Mouse (Mus musculus) MEL (cell line): ENCODE results near the gene Pik3c2b. TPM values are rescaled to one million over a fixed set of nuclear protein-coding genes. Genes with fewer than 3 reads are reported as not detected.

Experiments
- DNase-seq: peaks from one replicate; pipeline ENCODE4 v3.0.0; 2011; ENCODE audit warnings: low read depth, low spot score
- H3K27ac ChIP-seq: 2 replicates; pipeline ENCODE4 v1.5.1; 2012; ENCODE audit warnings: low read depth, mild to moderate bottlenecking, control low read depth, low read length, moderate library complexity; ENCODE audit not compliant: control insufficient read depth
- H3K27me3 ChIP-seq, 2 experiments: fragments of 150-350 bp in 1 of 2; sonication (generic) in 1 of 2; 2 replicates each; pipeline ENCODE4 v1.6.1; 2012; ENCODE audit warnings: low read length in 2 of 2, mild to moderate bottlenecking in 2 of 2, improper control_type of control experiment in 1 of 2, moderate library complexity in 1 of 2; ENCODE audit not compliant: insufficient read depth in 2 of 2, control insufficient read depth in 1 of 2
- H3K36me3 ChIP-seq, 2 experiments: 2 replicates each; pipeline ENCODE4 v1.6.1; 2012 to 2014; ENCODE audit warnings: low read length in 2 of 2, improper control_type of control experiment in 1 of 2, inconsistent platforms in 1 of 2, mild to moderate bottlenecking in 1 of 2; ENCODE audit not compliant: insufficient read depth in 2 of 2, control insufficient read depth in 1 of 2
- H3K4me1 ChIP-seq, 2 experiments: fragments of 150-350 bp in 1 of 2; sonication (generic) in 1 of 2; 2 replicates each; pipeline ENCODE4 v1.6.1; 2012; ENCODE audit warnings: low read length in 2 of 2, improper control_type of control experiment in 1 of 2, mild to moderate bottlenecking in 1 of 2; ENCODE audit not compliant: insufficient read depth in 2 of 2, control insufficient read depth in 1 of 2
- H3K4me3 ChIP-seq, 2 experiments: fragments of 150-350 bp in 1 of 2; sonication (generic) in 1 of 2; 2 replicates each; pipeline ENCODE4 v1.5.1; 2012; ENCODE audit warnings: low read depth in 2 of 2, low read length in 2 of 2, mild to moderate bottlenecking in 2 of 2, moderate library complexity in 2 of 2, control low read depth in 1 of 2, improper control_type of control experiment in 1 of 2; ENCODE audit not compliant: control insufficient read depth in 1 of 2, insufficient read depth in 1 of 2
- H3K79me2 ChIP-seq: 2 replicates; pipeline ENCODE4 v1.6.1; 2012; ENCODE audit warnings: mild to moderate bottlenecking, low read length, moderate library complexity; ENCODE audit not compliant: control insufficient read depth, poor library complexity, insufficient read depth
- H3K9ac ChIP-seq: 2 replicates; pipeline ENCODE4 v1.6.1; 2012; ENCODE audit warnings: low read depth, mild to moderate bottlenecking, control low read depth, low read length, moderate library complexity; ENCODE audit not compliant: control insufficient read depth, poor library complexity, severe bottlenecking
- H3K9me3 ChIP-seq: fragments of 150-350 bp; sonication (generic); replicated peaks from 2 replicates; pipeline ENCODE4 v1.6.1; 2012; ENCODE audit warnings: mild to moderate bottlenecking, low read length, improper control_type of control experiment, moderate library complexity; ENCODE audit not compliant: insufficient read depth
- BHLHE40 ChIP-seq: IDR thresholded peaks from 2 replicates; pipeline ENCODE4 v1.6.1; 2012; ENCODE audit warnings: low read depth, mild to moderate bottlenecking, inconsistent platforms, low read length, improper control_type of control experiment, borderline replicate concordance
- EP300 ChIP-seq, 2 experiments: IDR thresholded peaks; 2 replicates each; pipeline ENCODE4 v1.6.1; 2011; ENCODE audit warnings: improper control_type of control experiment in 2 of 2, low read length in 2 of 2, low read depth in 1 of 2, mild to moderate bottlenecking in 1 of 2
- ETS1 ChIP-seq: IDR thresholded peaks from 2 replicates; pipeline ENCODE4 v1.6.1; 2012; ENCODE audit warnings: low read depth, mild to moderate bottlenecking, inconsistent platforms, low read length, improper control_type of control experiment, moderate library complexity
- GABPA ChIP-seq: IDR thresholded peaks from 2 replicates; pipeline ENCODE4 v1.6.1; 2012; ENCODE audit warnings: low read depth, mild to moderate bottlenecking, inconsistent platforms, low read length, improper control_type of control experiment, moderate library complexity
- GATA1 ChIP-seq: IDR thresholded peaks from 2 replicates; pipeline ENCODE4 v1.6.1; 2011; ENCODE audit warnings: low read depth, low read length, improper control_type of control experiment
- MEF2A ChIP-seq: IDR thresholded peaks from 2 replicates; pipeline ENCODE4 v1.6.1; 2014; ENCODE audit warnings: low read depth, mild to moderate bottlenecking, inconsistent platforms, low read length, improper control_type of control experiment; ENCODE audit not compliant: poor library complexity, insufficient replicate concordance, severe bottlenecking; ENCODE audit errors: extremely low read depth
- MYB ChIP-seq: IDR thresholded peaks from 2 replicates; pipeline ENCODE4 v1.6.1; 2011; ENCODE audit warnings: mild to moderate bottlenecking, low read depth, low read length, improper control_type of control experiment
- POLR2A ChIP-seq, 2 experiments: IDR thresholded peaks; 2 replicates each; pipeline ENCODE4 v1.6.1; 2011 to 2012; ENCODE audit warnings: low read length in 2 of 2, mild to moderate bottlenecking in 2 of 2, control low read depth in 1 of 2, improper control_type of control experiment in 1 of 2, low read depth in 1 of 2, moderate library complexity in 1 of 2; ENCODE audit not compliant: control insufficient read depth in 1 of 2, insufficient read depth in 1 of 2, poor library complexity in 1 of 2
- TAL1 ChIP-seq: IDR thresholded peaks from 2 replicates; pipeline ENCODE4 v1.6.1; 2012; ENCODE audit warnings: mild to moderate bottlenecking, inconsistent platforms, low read length, moderate library complexity, mixed read lengths
- TBP ChIP-seq: IDR thresholded peaks from 2 replicates; pipeline ENCODE4 v1.8.0; 2011; ENCODE audit warnings: low read depth, low read length, improper control_type of control experiment
- TCF12 ChIP-seq: IDR thresholded peaks from 2 replicates; pipeline ENCODE4 v1.6.1; 2014; ENCODE audit warnings: low read depth, mild to moderate bottlenecking, inconsistent platforms, low read length, improper control_type of control experiment, moderate library complexity
- UBTF ChIP-seq: IDR thresholded peaks from 2 replicates; pipeline ENCODE4 v1.6.1; 2012; ENCODE audit warnings: low read depth, mild to moderate bottlenecking, inconsistent platforms, low read length, improper control_type of control experiment, moderate library complexity, borderline replicate concordance; ENCODE audit not compliant: insufficient read depth
- ZC3H11A ChIP-seq: IDR thresholded peaks from 2 replicates; pipeline ENCODE4 v1.6.1; 2012; ENCODE audit warnings: low read depth, mild to moderate bottlenecking, inconsistent platforms, low read length, improper control_type of control experiment
- ZNF384 ChIP-seq: IDR thresholded peaks from 2 replicates; pipeline ENCODE4 v1.6.1; 2012; ENCODE audit warnings: low read depth, mild to moderate bottlenecking, inconsistent platforms, low read length, improper control_type of control experiment
- polyA plus RNA-seq, 2 experiments: library from polyadenylated mRNA; stranded (reverse) in 1 of 2; unstranded in 1 of 2; fragments of >175 nt in 1 of 2; fragments of >200 nt in 1 of 2; gene quantifications; 2 replicates each; pipeline versions ENCODE4 v1.2.1 to v1.2.4; 2012; ENCODE audit warnings: low replicate concordance in 2 of 2, low read depth in 1 of 2; ENCODE audit not compliant: insufficient read length in 2 of 2, insufficient read depth in 1 of 2, missing spikeins in 1 of 2
- total RNA-seq: library from RNA; depleted of rRNA; stranded (reverse); fragments of 300-350 nt; gene quantifications from 2 replicates; pipeline ENCODE4 v1.2.3, GENCODE M21; 2012

Gene Pik3c2b
- total and polyA plus RNA-seq, 3 experiments: 2.9 to 3.2 TPM; not detected in 1

DNA sequence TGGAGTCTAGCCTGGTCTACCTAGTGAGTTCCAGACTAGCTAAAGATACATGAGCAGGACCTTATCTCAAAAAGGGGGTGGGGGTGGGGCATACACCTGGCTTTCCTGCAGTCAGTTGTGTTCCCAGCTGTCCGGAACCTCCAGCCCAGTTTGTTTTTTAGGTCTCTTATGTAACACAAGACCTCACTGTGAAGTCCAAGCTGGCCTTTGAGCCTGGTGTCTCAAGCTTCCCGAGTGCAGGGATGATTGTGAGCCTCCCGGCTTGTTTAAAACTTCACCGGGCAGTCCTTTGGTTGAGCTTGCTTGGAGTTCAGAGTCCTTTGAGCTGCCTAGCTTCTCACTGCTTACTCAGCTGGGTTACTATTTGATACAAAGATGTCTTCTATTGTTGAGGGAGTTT is 88.6 kb downstream of the Pik3c2b start:
- DNase-seq: peak; percentile 50
- Histone ChIP-seq H3K79me2 (peaks cover 79% of the 10 kb centered on the region), H3K27ac (peak overlapping the region; percentile 79), H3K27me3 (no peaks in the 10 kb centered on the region), H3K36me3 (peaks cover 29 to 37% of the 10 kb centered on the region in 2 experiments), H3K9ac (peak overlapping the region; percentile 68), H3K9me3 (no peaks in the 10 kb centered on the region), H3K4me1 (peaks cover 4 to 8% of the 10 kb centered on the region in 2 experiments; a peak in 3 of 4 replicates), H3K4me3 (peak overlapping the region; percentile 84 to 94)
- TF ChIP-seq GATA1: peak; percentile 29; the same call in 1 of the 2 replicates
- no peak for TF ChIP-seq BHLHE40
- TF ChIP-seq TCF12: peak; percentile 23; the same call in 1 of the 2 replicates
- no peak for TF ChIP-seq MEF2A
- no peak for TF ChIP-seq MYB

DNA sequence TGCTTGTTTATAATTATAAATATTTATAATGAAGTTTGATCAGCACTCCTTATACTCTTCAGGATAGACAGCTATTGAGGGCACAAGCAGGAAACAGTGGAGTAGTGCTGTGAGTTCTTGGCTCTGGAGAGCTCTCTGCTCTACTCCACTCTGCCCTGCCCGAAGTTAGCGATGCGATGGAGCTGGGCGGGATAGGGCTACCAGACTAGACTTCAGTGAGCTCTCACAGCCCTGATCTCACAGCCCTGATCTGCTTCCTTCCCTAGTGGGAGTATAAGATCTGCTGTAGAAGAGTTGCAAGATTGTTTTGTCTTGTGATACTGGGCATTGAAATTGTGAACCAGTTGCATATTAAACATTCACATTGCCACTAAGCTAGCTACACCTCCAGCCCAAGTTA is 89.4 kb downstream of the Pik3c2b start:
- H3K9me3 ChIP-seq: no peaks in the 10 kb centered on the region
- peak; percentile 60 for DNase-seq
- peaks cover 4 to 8% of the 10 kb centered on the region in 2 experiments; a peak in 3 of 4 replicates for H3K4me1 ChIP-seq
- no peaks in the 10 kb centered on the region for H3K27me3 ChIP-seq
- H3K4me3 ChIP-seq: peak overlapping the region; percentile 84 to 94
- peaks cover 28 to 40% of the 10 kb centered on the region in 2 experiments for H3K36me3 ChIP-seq
- TF ChIP-seq TCF12 (no peak), UBTF (0 out of 2 replicates have a peak, but pooled peaks have one; percentile 45)
- no peak overlapping the region for H3K27ac ChIP-seq
- peaks cover 79% of the 10 kb centered on the region for H3K79me2 ChIP-seq
- H3K9ac ChIP-seq: peak overlapping the region; percentile 68

DNA sequence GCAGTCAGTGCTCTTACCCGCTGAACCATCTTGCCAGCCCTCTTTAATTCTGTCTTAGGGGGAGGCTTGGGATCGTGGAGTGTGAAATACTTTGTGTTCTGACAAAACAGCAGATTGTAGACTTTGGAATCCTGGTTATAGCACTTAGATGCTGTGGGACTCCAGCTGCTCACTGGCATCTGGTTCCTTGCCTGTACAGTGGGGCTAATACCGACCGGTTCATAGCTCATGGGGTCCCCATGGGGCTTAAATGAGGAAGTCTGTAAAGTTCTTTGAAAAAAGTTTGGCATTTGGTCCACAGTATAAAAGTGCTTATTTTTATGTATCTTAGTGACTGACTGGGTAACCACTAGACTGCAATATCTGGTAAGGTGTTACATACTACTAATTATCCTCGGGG is 90.3 kb downstream of the Pik3c2b start:
- Histone ChIP-seq H3K27me3 (no peaks in the 10 kb centered on the region), H3K36me3 (peaks cover 28 to 43% of the 10 kb centered on the region in 2 experiments), H3K27ac (no peak overlapping the region), H3K79me2 (peaks cover 76% of the 10 kb centered on the region), H3K4me3 (peak overlapping the region; percentile 84 to 94), H3K4me1 (peaks cover 4 to 8% of the 10 kb centered on the region in 2 experiments; a peak in 3 of 4 replicates), H3K9me3 (no peaks in the 10 kb centered on the region), H3K9ac (peak overlapping the region; percentile 68)
- TF ChIP-seq GABPA (no peak), POLR2A (IDR thresholded peaks at IDR 0.05; ENCODE audit: control insufficient read depth in 1 of 2, insufficient read depth in 1 of 2, low read depth in 1 of 2, low read length in 2 of 2, poor library complexity in 1 of 2) (0 out of 4 replicates have a peak, but pooled peaks of 1 of the 2 experiments have one; percentile 4), ETS1 (0 out of 2 replicates have a peak, but pooled peaks have one; percentile 23), ZC3H11A (no peak), TAL1 (no peak), EP300 (IDR thresholded peaks at IDR 0.05; ENCODE audit: low read depth in 1 of 2, low read length in 2 of 2) (0 out of 4 replicates have a peak, but pooled peaks of 1 of the 2 experiments have one; percentile 13), ZNF384 (no peak), TBP (peak; percentile 90)
- peak; percentile 74 for DNase-seq
